Mouse (Mus musculus): ENCODE measurements around the gene Tcirg1. TPM values are rescaled to one million over a fixed set of nuclear protein-coding genes. Genes with fewer than 3 reads are reported as not detected.

Tcirg1 gene
- polyA plus RNA-seq, 1 experiment from 2014 or later: 10.9 TPM

GRCm38 (mm10) chr19:3890181-3890580 is 16.8 kb downstream of the Tcirg1 start:
- H3K4me2 ChIP-seq (replicated peaks): no peak overlapping the region
- ATAC-seq: no peak
- WGBS: 86% methylated on average over 8 of the region's 8 CpGs
- H3K4me1 ChIP-seq (replicated peaks): peaks cover 4% of the 10 kb centered on the region
- H3K4me3 ChIP-seq (replicated peaks): no peak overlapping the region
- H3K36me3 ChIP-seq: peaks cover 89% of the 10 kb centered on the region
- H3K9me3 ChIP-seq: no peaks in the 10 kb centered on the region
- H3K9ac ChIP-seq (replicated peaks): no peak overlapping the region
- H3K27ac ChIP-seq: no peak overlapping the region
- no peaks in the 10 kb centered on the region for H3K27me3 ChIP-seq

GRCm38 (mm10) chr19:3889096-3889495 is 17.8 kb downstream of the Tcirg1 start:
- no peak overlapping the region for H3K27ac ChIP-seq
- peaks cover 82% of the 10 kb centered on the region for H3K36me3 ChIP-seq
- no peaks in the 10 kb centered on the region for H3K4me1 ChIP-seq (replicated peaks)
- H3K4me3 ChIP-seq (replicated peaks): no peak overlapping the region
- ATAC-seq: no peak
- whole genome bisulfite sequencing: 94% methylated on average over 5 of the region's 5 CpGs
- H3K4me2 ChIP-seq (replicated peaks): no peak overlapping the region
- H3K27me3 ChIP-seq: no peaks in the 10 kb centered on the region
- no peaks in the 10 kb centered on the region for H3K9me3 ChIP-seq
- H3K9ac ChIP-seq (replicated peaks): no peak overlapping the region

- no peaks in the 10 kb centered on the region for H3K4me1 ChIP-seq (replicated peaks)
- no peak overlapping the region for H3K4me3 ChIP-seq (replicated peaks)
- no peaks in the 10 kb centered on the region for H3K27me3 ChIP-seq
- peaks cover 36% of the 10 kb centered on the region for H3K36me3 ChIP-seq
- H3K9ac ChIP-seq (replicated peaks): no peak overlapping the region
- no peak for ATAC-seq
- no peak overlapping the region for H3K27ac ChIP-seq
- no peak overlapping the region for H3K4me2 ChIP-seq (replicated peaks)
- H3K9me3 ChIP-seq: no peaks in the 10 kb centered on the region
- WGBS: 86% methylated on average over 6 of the region's 6 CpGs
Measured at GRCm38 (mm10) chr19:3884325-3884990, 22.5 kb downstream of the Tcirg1 start.

GRCm38 (mm10) chr19:3882214-3882613 is 24.7 kb downstream of the Tcirg1 start:
- no peak overlapping the region for H3K4me2 ChIP-seq (replicated peaks)
- no peaks in the 10 kb centered on the region for H3K9me3 ChIP-seq
- peaks cover 22% of the 10 kb centered on the region for H3K36me3 ChIP-seq
- H3K4me3 ChIP-seq (replicated peaks): no peak overlapping the region
- no peaks in the 10 kb centered on the region for H3K4me1 ChIP-seq (replicated peaks)
- H3K9ac ChIP-seq (replicated peaks): no peak overlapping the region
- ATAC-seq: no peak
- H3K27me3 ChIP-seq: no peaks in the 10 kb centered on the region
- WGBS: 69% methylated on average over 4 of the region's 4 CpGs
- no peak overlapping the region for H3K27ac ChIP-seq

- H3K9ac ChIP-seq (replicated peaks): no peak overlapping the region
- peaks cover 8% of the 10 kb centered on the region for H3K36me3 ChIP-seq
- H3K27me3 ChIP-seq: no peaks in the 10 kb centered on the region
- no peak overlapping the region for H3K4me2 ChIP-seq (replicated peaks)
- H3K4me3 ChIP-seq (replicated peaks): no peak overlapping the region
- ATAC-seq: no peak
- H3K9me3 ChIP-seq: no peaks in the 10 kb centered on the region
- H3K27ac ChIP-seq: no peak overlapping the region
- WGBS: 97% methylated on average over 6 of the region's 6 CpGs
- H3K4me1 ChIP-seq (replicated peaks): no peaks in the 10 kb centered on the region
Measured at GRCm38 (mm10) chr19:3880054-3880848, 26.7 kb downstream of the Tcirg1 start.

GRCm38 (mm10) chr19:3875045-3875444 is 31.9 kb downstream of the Tcirg1 start:
- no peak overlapping the region for H3K4me3 ChIP-seq (replicated peaks)
- H3K4me2 ChIP-seq (replicated peaks): no peak overlapping the region
- H3K9ac ChIP-seq (replicated peaks): no peak overlapping the region
- H3K27ac ChIP-seq: no peak overlapping the region
- H3K36me3 ChIP-seq: peaks cover 3% of the 10 kb centered on the region; the same call in 1 of the 2 replicates
- no peaks in the 10 kb centered on the region for H3K9me3 ChIP-seq
- no peak for ATAC-seq
- WGBS: 88% methylated on average over 7 of the region's 7 CpGs
- H3K4me1 ChIP-seq (replicated peaks): 0 out of 2 replicates have a peak, but pooled peaks cover 3% of the 10 kb centered on the region
- H3K27me3 ChIP-seq: no peaks in the 10 kb centered on the region

GRCm38 (mm10) chr19:3872373-3872772 is 34.6 kb downstream of the Tcirg1 start:
- H3K36me3 ChIP-seq: peaks cover 3% of the 10 kb centered on the region; the same call in 1 of the 2 replicates

GRCm38 (mm10) chr19:3871468-3871867 is 35.5 kb downstream of the Tcirg1 start:
- ATAC-seq: no peak
- Histone ChIP-seq H3K9me3 (no peaks in the 10 kb centered on the region), H3K4me1 (replicated peaks) (0 out of 2 replicates have a peak, but pooled peaks cover 3% of the 10 kb centered on the region), H3K27ac (no peak overlapping the region), H3K4me3 (replicated peaks) (no peak overlapping the region), H3K27me3 (no peaks in the 10 kb centered on the region), H3K36me3 (peaks cover 7% of the 10 kb centered on the region; the same call in 1 of the 2 replicates), H3K9ac (replicated peaks) (no peak overlapping the region), H3K4me2 (replicated peaks) (no peak overlapping the region)

More at GRCm38 (mm10) chr19:3872373-3872772, 34.6 kb downstream of the Tcirg1 start:
- Histone ChIP-seq H3K4me3 (replicated peaks) (no peak overlapping the region), H3K9me3 (no peaks in the 10 kb centered on the region), H3K27me3 (no peaks in the 10 kb centered on the region), H3K27ac (no peak overlapping the region), H3K9ac (replicated peaks) (no peak overlapping the region), H3K4me2 (replicated peaks) (no peak overlapping the region), H3K4me1 (replicated peaks) (0 out of 2 replicates have a peak, but pooled peaks cover 3% of the 10 kb centered on the region)
- ATAC-seq: no peak
- 73% methylated on average over 4 of the region's 4 CpGs for WGBS

GRCm38 (mm10) chr19:3868290-3868689 is 38.6 kb downstream of the Tcirg1 start:
- Histone ChIP-seq H3K36me3 (peaks cover 19% of the 10 kb centered on the region), H3K9ac (replicated peaks) (no peak overlapping the region), H3K4me2 (replicated peaks) (no peak overlapping the region), H3K4me3 (replicated peaks) (no peak overlapping the region), H3K27ac (no peak overlapping the region), H3K9me3 (no peaks in the 10 kb centered on the region), H3K27me3 (no peaks in the 10 kb centered on the region), H3K4me1 (replicated peaks) (0 out of 2 replicates have a peak, but pooled peaks cover 3% of the 10 kb centered on the region)
- WGBS: 97% methylated on average over 1 of the region's 1 CpGs
- ATAC-seq: no peak

GRCm38 (mm10) chr19:3864960-3865359 is 42.0 kb downstream of the Tcirg1 start:
- H3K9ac ChIP-seq (replicated peaks): no peak overlapping the region
- H3K4me1 ChIP-seq (replicated peaks): no peaks in the 10 kb centered on the region
- no peaks in the 10 kb centered on the region for H3K27me3 ChIP-seq
- WGBS: 89% methylated on average over 2 of the region's 2 CpGs
- peaks cover 19% of the 10 kb centered on the region for H3K36me3 ChIP-seq
- ATAC-seq: no peak
- no peak overlapping the region for H3K4me2 ChIP-seq (replicated peaks)
- H3K9me3 ChIP-seq: no peaks in the 10 kb centered on the region
- no peak overlapping the region for H3K27ac ChIP-seq
- H3K4me3 ChIP-seq (replicated peaks): no peak overlapping the region

- H3K36me3 ChIP-seq: peaks cover 19% of the 10 kb centered on the region
- H3K27me3 ChIP-seq: no peaks in the 10 kb centered on the region
- ATAC-seq: no peak
Measured at GRCm38 (mm10) chr19:3862713-3863112, 44.2 kb downstream of the Tcirg1 start.

GRCm38 (mm10) chr19:3857220-3857619 is 49.7 kb downstream of the Tcirg1 start:
- ATAC-seq: no peak
- Histone ChIP-seq H3K36me3 (no peaks in the 10 kb centered on the region), H3K27ac (no peak overlapping the region), H3K4me1 (replicated peaks) (peaks cover 33% of the 10 kb centered on the region), H3K9ac (replicated peaks) (no peak overlapping the region), H3K4me3 (replicated peaks) (no peak overlapping the region), H3K9me3 (no peaks in the 10 kb centered on the region), H3K27me3 (no peaks in the 10 kb centered on the region), H3K4me2 (replicated peaks) (no peak overlapping the region)
- WGBS: 89% methylated on average over 3 of the region's 3 CpGs

More at GRCm38 (mm10) chr19:3862713-3863112, 44.2 kb downstream of the Tcirg1 start:
- no peak overlapping the region for H3K4me3 ChIP-seq (replicated peaks)
- no peak overlapping the region for H3K27ac ChIP-seq
- 68% methylated on average over 2 of the region's 2 CpGs for WGBS
- H3K4me2 ChIP-seq (replicated peaks): no peak overlapping the region
- no peak overlapping the region for H3K9ac ChIP-seq (replicated peaks)
- no peaks in the 10 kb centered on the region for H3K9me3 ChIP-seq
- H3K4me1 ChIP-seq (replicated peaks): no peaks in the 10 kb centered on the region

Data from midbrain, embryonic 13.5 days (tissue).